Mouse (Mus musculus) lung, adult 18-20 months (tissue): Measurements from ENCODE around the gene Tcf20.
A peak's percentile ranks its signal among the peaks of the same experiment; 100 is the strongest.

Source experiments
- DNase-seq, 2 experiments: peaks; one replicate each; pipeline ENCODE4 v3.0.0; 2022; ENCODE audit warnings: mixed read lengths in 2 of 2

Gene Tcf20

GRCm38 (mm10) chr15:82922052-82922451 is 65.6 kb downstream of the Tcf20 start:
- DNase-seq = peak; percentile 64 to 71

- no peak for DNase-seq
Measured at GRCm38 (mm10) chr15:82921559-82921958, 66.1 kb downstream of the Tcf20 start.

- DNase-seq = peak; percentile 42 to 58
Measured at GRCm38 (mm10) chr15:82920895-82921515, 66.7 kb downstream of the Tcf20 start.

- no peak for DNase-seq
Measured at GRCm38 (mm10) chr15:82917965-82918364, 69.7 kb downstream of the Tcf20 start.

- DNase-seq = no peak
Measured at GRCm38 (mm10) chr15:82917207-82917844, 70.3 kb downstream of the Tcf20 start.

- DNase-seq = no peak
Measured at GRCm38 (mm10) chr15:82914455-82914854, 73.2 kb downstream of the Tcf20 start.

GRCm38 (mm10) chr15:82911965-82912337 is 75.7 kb downstream of the Tcf20 start:
- no peak for DNase-seq

GRCm38 (mm10) chr15:82911001-82911964 is 76.4 kb downstream of the Tcf20 start:
- no peak for DNase-seq

GRCm38 (mm10) chr15:82910596-82910995 is 77.1 kb downstream of the Tcf20 start:
- DNase-seq = no peak

- no peak for DNase-seq
Measured at GRCm38 (mm10) chr15:82909791-82910190, 77.9 kb downstream of the Tcf20 start.

GRCm38 (mm10) chr15:82908521-82908920 is 79.2 kb downstream of the Tcf20 start:
- no peak for DNase-seq

- DNase-seq = peak in 1 of 2 experiments; percentile 2
Measured at GRCm38 (mm10) chr15:82907306-82907705, 80.4 kb downstream of the Tcf20 start.

- peak in 1 of 2 experiments; percentile 5 for DNase-seq
Measured at GRCm38 (mm10) chr15:82906574-82907061, 81.1 kb downstream of the Tcf20 start.

- DNase-seq = peak; percentile 41 to 43
Measured at GRCm38 (mm10) chr15:82905431-82906395, 82.0 kb downstream of the Tcf20 start.

- DNase-seq = no peak
Measured at GRCm38 (mm10) chr15:82904526-82904925, 83.1 kb downstream of the Tcf20 start.

- no peak for DNase-seq
Measured at GRCm38 (mm10) chr15:82902521-82902920, 85.2 kb downstream of the Tcf20 start.

GRCm38 (mm10) chr15:82901306-82901705 is 86.4 kb downstream of the Tcf20 start:
- peak in 1 of 2 experiments; percentile 40 for DNase-seq

- DNase-seq = no peak
Measured at GRCm38 (mm10) chr15:82900331-82900730, 87.3 kb downstream of the Tcf20 start.

GRCm38 (mm10) chr15:82899676-82900301 is 87.9 kb downstream of the Tcf20 start:
- peak; percentile 86 to 87 for DNase-seq

GRCm38 (mm10) chr15:82898740-82899675 is 88.7 kb downstream of the Tcf20 start:
- peak; percentile 40 to 48 for DNase-seq
